Mouse (Mus musculus): ENCODE data around the gene Dnaaf5. TPM values are rescaled to one million over a fixed set of nuclear protein-coding genes. Genes with fewer than 3 reads are reported as not detected.

The Dnaaf5 gene
- polyA plus RNA-seq, 1 experiment from 2014 or later, result 5.3 TPM

- ATAC-seq (replicated peaks; ENCODE audit: low FRiP score, low read depth), result no peak
- Histone ChIP-seq H3K27ac (no peak overlapping the region), H3K9me3 (replicated peaks; ENCODE audit: low read length) (no peaks in the 10 kb centered on the region), H3K4me3 (replicated peaks; ENCODE audit: low read depth, low read length) (no peak overlapping the region), H3K4me2 (ENCODE audit: low read length) (no peak overlapping the region), H3K4me1 (replicated peaks; ENCODE audit: insufficient read depth, low read length) (no peaks in the 10 kb centered on the region), H3K9ac (ENCODE audit: low read depth, low read length) (no peak overlapping the region), H3K27me3 (ENCODE audit: insufficient read depth, low read length) (no peaks in the 10 kb centered on the region), H3K36me3 (ENCODE audit: insufficient read depth, low read length) (peaks cover 63% of the 10 kb centered on the region)
- DNase-seq (ENCODE audit: low spot score), result no peak
- TF ChIP-seq CTCF (IDR thresholded peaks at IDR 0.05; ENCODE audit: low read depth), result no peak
- 95% methylated on average over 3 of the region's 3 CpGs for WGBS
Observed at GRCm38 (mm10) chr5:139228318-139228717, 78.3 kb downstream of the Dnaaf5 start.

GRCm38 (mm10) chr5:139229716-139230115 is 79.7 kb downstream of the Dnaaf5 start:
- Histone ChIP-seq H3K4me2 (ENCODE audit: low read length) (no peak overlapping the region), H3K4me1 (replicated peaks; ENCODE audit: insufficient read depth, low read length) (no peaks in the 10 kb centered on the region), H3K9me3 (replicated peaks; ENCODE audit: low read length) (no peaks in the 10 kb centered on the region), H3K27me3 (ENCODE audit: insufficient read depth, low read length) (no peaks in the 10 kb centered on the region), H3K9ac (ENCODE audit: low read depth, low read length) (no peak overlapping the region), H3K27ac (no peak overlapping the region), H3K4me3 (replicated peaks; ENCODE audit: low read depth, low read length) (no peak overlapping the region), H3K36me3 (ENCODE audit: insufficient read depth, low read length) (peaks cover 66% of the 10 kb centered on the region)
- DNase-seq (ENCODE audit: low spot score) (no peak), ATAC-seq (replicated peaks; ENCODE audit: low FRiP score, low read depth) (no peak)
- no peak for TF ChIP-seq CTCF (IDR thresholded peaks at IDR 0.05; ENCODE audit: low read depth)
- WGBS, result 96% methylated on average over 3 of the region's 3 CpGs

- peaks cover 59% of the 10 kb centered on the region for H3K36me3 ChIP-seq (ENCODE audit: insufficient read depth, low read length)
Observed at GRCm38 (mm10) chr5:139232083-139232482, 82.1 kb downstream of the Dnaaf5 start.

GRCm38 (mm10) chr5:139234423-139234822 is 84.4 kb downstream of the Dnaaf5 start:
- H3K4me3 ChIP-seq (replicated peaks; ENCODE audit: low read depth, low read length), result no peak overlapping the region
- H3K9ac ChIP-seq (ENCODE audit: low read depth, low read length), result no peak overlapping the region
- H3K36me3 ChIP-seq (ENCODE audit: insufficient read depth, low read length), result peaks cover 57% of the 10 kb centered on the region
- H3K4me1 ChIP-seq (replicated peaks; ENCODE audit: insufficient read depth, low read length), result no peaks in the 10 kb centered on the region
- ATAC-seq (replicated peaks; ENCODE audit: low FRiP score, low read depth) (no peak), DNase-seq (ENCODE audit: low spot score) (no peak)
- 94% methylated on average over 4 of the region's 4 CpGs for WGBS
- TF ChIP-seq CTCF (IDR thresholded peaks at IDR 0.05; ENCODE audit: low read depth), result no peak
- H3K27me3 ChIP-seq (ENCODE audit: insufficient read depth, low read length), result no peaks in the 10 kb centered on the region
- no peaks in the 10 kb centered on the region for H3K9me3 ChIP-seq (replicated peaks; ENCODE audit: low read length)
- H3K4me2 ChIP-seq (ENCODE audit: low read length), result no peak overlapping the region
- H3K27ac ChIP-seq, result no peak overlapping the region

More at GRCm38 (mm10) chr5:139232083-139232482, 82.1 kb downstream of the Dnaaf5 start:
- Histone ChIP-seq H3K4me3 (replicated peaks; ENCODE audit: low read depth, low read length) (no peak overlapping the region), H3K4me1 (replicated peaks; ENCODE audit: insufficient read depth, low read length) (no peaks in the 10 kb centered on the region), H3K27ac (no peak overlapping the region), H3K27me3 (ENCODE audit: insufficient read depth, low read length) (no peaks in the 10 kb centered on the region), H3K4me2 (ENCODE audit: low read length) (no peak overlapping the region), H3K9me3 (replicated peaks; ENCODE audit: low read length) (no peaks in the 10 kb centered on the region), H3K9ac (ENCODE audit: low read depth, low read length) (no peak overlapping the region)
- no peak for ATAC-seq (replicated peaks; ENCODE audit: low FRiP score, low read depth)
- no peak for DNase-seq (ENCODE audit: low spot score)
- 91% methylated on average over 3 of the region's 3 CpGs for whole genome bisulfite sequencing
- no peak for TF ChIP-seq CTCF (IDR thresholded peaks at IDR 0.05; ENCODE audit: low read depth)

Other genes starting within 250 kb of the Dnaaf5 start
- 75.2 and 77.7 TPM in 2 replicates for gene Pdgfa, start 152.9 kb upstream of the Dnaaf5 start, polyA plus RNA-seq (2015; fragmentation: Nextera tagmentation; extraction: Ambion mirVana)
- 19.3 and 21.8 TPM in 2 replicates for gene Prkar1b, start 222 bp upstream of the Dnaaf5 start, polyA plus RNA-seq (2015; fragmentation: Nextera tagmentation; extraction: Ambion mirVana)
- 35.0 and 38.6 TPM in 2 replicates for gene Sun1, start 50.4 kb downstream of the Dnaaf5 start, polyA plus RNA-seq (2015; fragmentation: Nextera tagmentation; extraction: Ambion mirVana)
- 149 and 152 TPM in 2 replicates for gene Get4, start 102.1 kb downstream of the Dnaaf5 start, polyA plus RNA-seq (2015; fragmentation: Nextera tagmentation; extraction: Ambion mirVana)
- gene Adap1, start 175.4 kb downstream of the Dnaaf5 start, polyA plus RNA-seq (2015; fragmentation: Nextera tagmentation; extraction: Ambion mirVana), result 6.5 and 6.9 TPM in 2 replicates
- 116 TPM in 2 replicates for gene Cox19, start 201.2 kb downstream of the Dnaaf5 start, polyA plus RNA-seq (2015; fragmentation: Nextera tagmentation; extraction: Ambion mirVana)
- not detected in 2 replicates for gene Cyp2w1, start 202.4 kb downstream of the Dnaaf5 start, polyA plus RNA-seq (2015; fragmentation: Nextera tagmentation; extraction: Ambion mirVana)
- gene Gpr146, start 227.5 kb downstream of the Dnaaf5 start, polyA plus RNA-seq (2015; fragmentation: Nextera tagmentation; extraction: Ambion mirVana), result 7.6 and 7.8 TPM in 2 replicates

Data from kidney, postnatal 0 days (tissue).